Mouse (Mus musculus): Measurements from ENCODE around the gene Nmnat3.

The Nmnat3 gene

DNA sequence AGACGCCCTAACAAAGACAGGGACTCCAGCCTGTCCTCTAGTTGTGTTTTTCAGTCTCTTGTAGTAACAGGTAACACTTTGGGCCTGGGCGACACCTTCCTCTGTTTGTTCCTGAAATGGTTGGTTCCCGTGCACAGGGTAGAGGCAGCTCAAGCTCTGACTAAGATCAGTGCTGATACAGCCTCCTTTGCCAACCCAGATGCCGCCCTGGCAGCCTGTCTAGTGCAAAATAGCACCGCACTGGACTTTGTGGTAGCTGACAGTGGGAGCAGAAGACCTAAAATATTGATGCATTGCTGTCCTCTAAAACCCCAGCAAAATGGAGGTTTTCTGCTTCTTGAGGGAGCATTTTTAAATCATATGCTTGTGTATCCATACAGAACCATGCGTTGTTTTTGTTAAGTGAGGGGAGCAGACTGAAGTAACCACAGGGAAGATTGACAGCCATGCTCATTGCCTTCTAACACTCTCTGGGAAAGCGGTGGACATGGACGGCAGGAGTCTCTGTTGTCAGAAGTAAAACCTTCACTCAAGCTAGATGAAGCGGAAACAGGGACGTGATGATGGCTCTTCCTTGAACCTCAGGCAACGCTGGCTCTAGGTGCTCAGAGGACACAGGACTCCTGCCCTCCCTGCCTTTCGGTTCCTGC lies 24.2 kb downstream of the Nmnat3 start:
- DNase-seq (ENCODE audit: low read depth): no peak

DNA sequence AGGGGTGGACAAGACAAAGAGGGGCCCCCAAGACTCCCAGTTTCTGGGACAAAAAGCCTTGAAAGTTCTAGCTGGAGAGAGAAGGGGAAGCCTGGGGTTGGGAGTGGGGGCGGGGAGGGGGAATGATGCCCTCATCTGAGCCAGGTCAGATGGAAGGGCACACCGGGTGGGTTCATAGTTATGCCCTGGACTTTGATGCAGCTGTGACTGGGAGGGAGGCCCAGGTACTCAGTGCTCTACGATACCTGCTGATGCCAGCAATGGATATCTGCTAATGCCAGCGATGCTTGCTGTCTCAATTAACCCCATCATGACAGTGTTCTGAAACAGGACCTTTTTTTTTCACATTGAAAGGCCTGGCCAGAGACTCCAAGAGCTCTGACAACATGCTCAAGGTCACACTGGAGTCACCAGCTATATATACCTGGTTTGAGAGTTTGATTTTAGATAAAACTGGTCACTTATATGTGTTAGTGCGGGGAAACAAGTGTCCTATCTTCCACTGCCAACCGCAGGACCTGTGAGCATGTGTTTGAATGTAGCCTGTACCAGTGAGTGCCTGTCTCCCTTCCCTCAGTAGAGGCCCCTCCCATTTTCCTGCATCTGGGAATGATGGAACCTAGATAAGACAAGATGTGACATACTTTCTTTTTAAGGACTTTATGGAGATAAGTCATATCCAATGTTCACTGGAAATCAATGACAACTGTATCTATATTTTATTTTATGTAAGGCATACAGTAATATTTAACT lies 25.6 kb downstream of the Nmnat3 start:
- no peak for DNase-seq (ENCODE audit: low read depth)

GRCm38 (mm10) chr9:98313587-98313986 lies 26.4 kb downstream of the Nmnat3 start:
- DNase-seq (ENCODE audit: low read depth): peak; percentile 75

DNA sequence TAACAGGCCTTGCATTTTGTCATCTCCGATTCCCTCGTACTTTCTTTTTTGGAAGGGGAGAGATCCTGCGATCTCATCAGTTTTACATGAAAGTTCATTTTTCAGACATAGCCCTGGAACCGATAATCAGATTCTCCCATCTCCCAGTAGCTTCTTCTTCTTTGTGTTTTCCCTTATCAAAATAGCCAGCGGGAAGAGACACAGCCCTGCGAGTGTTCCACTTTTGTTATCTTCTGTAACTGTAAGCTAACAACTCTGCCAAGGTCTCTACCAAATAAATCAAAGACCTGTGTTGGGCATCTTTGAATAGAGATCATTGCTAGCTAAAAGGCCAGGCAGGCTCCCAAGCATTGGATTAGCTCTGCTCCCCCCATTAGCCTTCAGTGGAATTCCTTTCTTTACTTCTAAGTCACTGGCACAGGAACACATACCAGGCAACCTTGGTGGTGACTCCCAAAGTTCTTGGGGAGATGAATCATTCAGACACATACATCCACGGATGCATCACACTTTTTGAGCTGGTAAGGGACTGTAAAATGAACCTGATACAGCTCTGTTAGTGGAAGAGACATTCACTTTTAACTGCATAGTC lies 26.9 kb downstream of the Nmnat3 start:
- peak; percentile 49 for DNase-seq (ENCODE audit: low read depth)

DNA sequence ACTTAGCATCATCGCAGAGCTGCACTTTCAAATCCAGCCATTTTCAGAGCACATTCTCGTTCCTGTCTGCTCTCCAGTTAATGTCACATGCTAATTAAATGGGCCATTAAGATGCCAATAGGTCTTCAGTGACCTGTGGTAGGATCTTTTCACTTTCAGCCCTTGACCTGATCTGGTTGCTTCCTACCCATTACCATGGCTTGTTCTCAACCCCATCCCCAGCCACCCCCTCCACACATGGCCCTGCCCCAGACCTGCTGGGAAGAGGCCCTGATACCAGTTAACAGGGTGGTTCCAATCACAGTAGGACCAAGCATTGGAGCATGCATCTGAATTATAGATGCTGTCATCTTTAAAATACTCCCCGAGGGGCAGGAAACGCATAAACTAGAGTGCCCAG lies 30.7 kb downstream of the Nmnat3 start:
- DNase-seq (ENCODE audit: low read depth): no peak

DNA sequence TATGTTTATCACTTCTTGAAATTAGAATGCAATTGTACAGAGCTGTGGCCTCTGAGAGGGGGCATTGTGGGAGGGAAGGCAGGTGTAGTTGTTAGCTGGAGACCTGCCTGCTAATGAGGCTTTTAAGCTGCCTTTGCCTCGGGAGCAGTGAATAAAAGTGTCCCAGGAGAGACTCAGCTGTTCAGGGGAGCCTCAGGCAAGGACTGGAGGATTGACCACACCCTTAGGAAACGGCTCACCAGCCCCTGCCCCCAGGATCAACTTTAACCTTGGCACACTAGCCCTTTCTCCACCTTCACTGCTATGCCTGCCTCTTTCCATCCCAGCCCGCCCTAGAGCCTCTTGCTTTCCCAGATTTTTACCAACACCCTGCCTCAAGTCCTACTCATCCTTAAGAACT lies 31.6 kb downstream of the Nmnat3 start:
- no peak for DNase-seq (ENCODE audit: low read depth)

GRCm38 (mm10) chr9:98320785-98321184 lies 33.5 kb downstream of the Nmnat3 start:
- no peak for DNase-seq (ENCODE audit: low read depth)

GRCm38 (mm10) chr9:98326088-98326487 lies 38.9 kb downstream of the Nmnat3 start:
- no peak for DNase-seq (ENCODE audit: low read depth)

- no peak for DNase-seq (ENCODE audit: low read depth)
Observed at GRCm38 (mm10) chr9:98328415-98329176, 41.4 kb downstream of the Nmnat3 start.

DNA sequence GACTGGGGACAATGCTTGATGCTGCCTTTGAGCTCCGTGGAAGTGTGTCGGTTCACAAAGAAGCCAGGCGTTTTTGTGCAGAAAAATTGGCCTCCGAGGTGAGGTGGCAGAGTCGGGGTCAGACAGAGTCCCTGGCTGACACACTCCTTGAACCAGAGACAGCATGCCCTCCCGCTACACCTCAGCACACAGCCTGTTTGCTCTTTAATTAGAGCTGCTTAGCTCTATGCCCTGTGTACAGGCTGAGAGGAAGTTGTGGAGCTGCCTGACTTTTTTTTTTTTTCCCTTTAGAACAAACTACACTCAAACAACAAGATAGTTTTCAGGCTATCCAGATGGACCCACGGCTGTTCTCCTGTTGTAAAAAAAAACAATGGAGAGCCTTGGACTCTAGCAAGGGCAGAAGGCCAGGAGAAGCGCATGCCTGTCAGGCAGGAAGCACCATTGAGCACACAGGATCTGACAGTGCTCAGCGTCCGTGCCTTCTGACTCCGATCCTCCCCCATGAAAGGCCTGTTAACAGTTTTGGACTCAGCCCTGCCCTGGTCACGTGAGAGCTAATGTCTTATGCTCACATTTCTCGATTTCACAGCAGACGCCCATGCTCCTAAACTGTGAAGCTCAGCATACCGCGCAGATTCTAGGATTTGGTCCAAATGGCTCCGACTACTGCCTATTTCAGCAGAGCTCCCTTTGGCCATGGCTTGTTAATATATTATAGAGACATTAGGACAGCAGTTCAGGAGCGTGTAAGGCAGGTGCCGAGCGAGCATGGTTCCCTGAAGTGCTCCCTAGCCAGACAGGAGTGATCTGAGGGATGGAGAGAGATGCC lies 42.3 kb downstream of the Nmnat3 start:
- no peak for DNase-seq (ENCODE audit: low read depth)

- DNase-seq (ENCODE audit: low read depth): no peak
Observed at GRCm38 (mm10) chr9:98333219-98333754, 46.1 kb downstream of the Nmnat3 start.

DNA sequence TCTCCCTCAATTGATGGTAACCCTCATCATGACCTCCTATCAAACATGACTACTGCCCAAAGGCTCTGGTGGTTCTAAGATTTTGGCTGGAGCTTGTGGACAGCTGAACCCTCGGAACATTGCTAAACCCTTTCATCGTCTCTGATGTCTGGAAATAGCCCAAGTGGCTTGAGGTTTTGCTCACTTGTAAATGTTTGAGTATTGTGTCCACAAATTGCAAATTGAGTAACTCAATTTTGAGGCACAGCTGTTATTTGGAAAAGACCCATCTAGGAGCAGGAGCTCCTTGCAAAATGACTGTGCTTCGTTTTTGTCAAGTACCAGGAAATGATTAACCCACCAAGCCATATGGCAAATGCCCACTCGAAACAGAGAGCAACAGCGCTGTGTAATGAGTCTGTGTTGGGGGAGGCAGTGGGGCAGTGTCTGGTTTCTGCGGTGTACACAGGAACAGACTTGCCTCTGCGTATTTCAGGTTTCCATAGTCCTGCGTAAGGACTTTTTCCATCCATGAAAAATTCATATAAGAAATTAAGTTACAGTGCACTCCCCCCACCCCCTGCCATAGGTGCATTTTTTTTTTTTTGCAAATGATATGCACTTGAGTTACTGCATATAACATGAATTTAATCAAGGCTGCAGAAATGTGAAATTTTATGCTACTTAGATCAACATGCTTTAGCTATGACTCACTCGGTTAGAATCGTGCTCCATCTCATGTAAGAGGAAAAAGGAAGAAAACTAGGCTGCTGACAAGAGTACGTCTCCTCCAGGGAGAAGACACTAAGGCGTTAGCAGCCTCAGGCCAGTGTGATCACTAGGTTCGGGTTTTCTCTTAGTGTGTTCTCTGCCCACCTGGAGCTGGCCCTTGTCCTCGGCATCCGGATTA lies 50.9 kb downstream of the Nmnat3 start:
- DNase-seq (ENCODE audit: low read depth): no peak

- no peak for DNase-seq (ENCODE audit: low read depth)
Observed at GRCm38 (mm10) chr9:98339971-98340370, 52.7 kb downstream of the Nmnat3 start.

DNA sequence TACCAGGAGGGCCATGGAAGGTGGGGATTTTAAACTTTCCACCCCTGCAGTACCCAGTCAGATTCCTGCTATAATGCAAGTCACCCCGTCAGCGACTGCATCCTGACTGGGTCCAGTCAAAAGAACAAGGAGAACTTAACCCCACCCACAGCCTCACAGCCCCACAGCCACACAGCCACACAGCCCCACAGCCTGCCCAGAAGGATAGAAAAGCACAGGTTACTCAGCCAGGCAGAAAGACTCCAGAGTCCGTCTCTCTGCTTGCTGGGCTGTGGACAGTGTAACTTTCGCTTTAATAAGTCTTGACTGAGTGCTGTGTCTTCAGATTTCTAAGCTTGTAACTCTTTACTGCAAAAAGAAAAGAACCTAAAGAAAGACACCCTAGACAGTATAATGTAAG lies 53.2 kb downstream of the Nmnat3 start:
- no peak for DNase-seq (ENCODE audit: low read depth)

DNA sequence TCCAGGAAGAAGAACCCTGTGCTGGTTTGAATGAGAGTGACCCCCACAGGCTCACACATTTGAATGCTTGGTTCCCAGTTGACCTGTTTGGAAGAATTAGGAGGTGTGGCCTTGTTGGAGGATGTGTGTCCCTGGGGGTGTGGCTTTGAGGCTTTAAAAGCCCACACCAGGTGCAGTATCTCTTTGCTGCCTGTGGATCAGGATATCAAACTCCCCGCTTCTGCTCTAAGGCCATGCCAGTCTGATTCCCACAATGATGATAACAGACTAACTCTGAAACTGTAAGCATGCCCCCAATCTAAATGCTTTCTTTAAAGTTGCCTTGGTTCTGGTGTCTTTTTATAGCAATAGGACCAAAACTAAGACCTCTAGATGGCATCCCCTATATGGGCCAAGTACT lies 58.6 kb downstream of the Nmnat3 start:
- DNase-seq (ENCODE audit: low read depth): no peak

DNA sequence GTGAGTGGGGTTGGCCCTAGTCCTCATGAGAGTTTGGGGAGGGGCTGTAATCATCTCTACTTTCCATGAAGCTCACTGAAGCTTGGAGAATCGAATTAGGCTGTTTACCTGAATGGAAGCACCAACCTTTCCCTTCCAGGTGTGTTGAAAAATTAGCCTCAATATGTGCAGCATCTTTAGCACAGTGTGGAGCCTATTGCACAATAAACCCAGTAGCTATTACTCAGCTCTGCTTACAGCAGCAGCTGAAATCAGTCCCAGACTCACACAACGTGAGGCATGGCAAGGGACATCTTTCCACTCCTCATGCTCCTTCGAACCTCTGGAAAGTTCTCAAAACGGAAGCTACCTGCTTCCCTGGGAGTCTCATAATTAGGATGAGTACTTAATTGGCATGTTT lies 59.0 kb downstream of the Nmnat3 start:
- DNase-seq (ENCODE audit: low read depth): no peak

- DNase-seq (ENCODE audit: low read depth): no peak
Observed at GRCm38 (mm10) chr9:98347021-98347420, 59.8 kb downstream of the Nmnat3 start.

GRCm38 (mm10) chr9:98350318-98351144 lies 63.3 kb downstream of the Nmnat3 start:
- no peak for DNase-seq (ENCODE audit: low read depth)

- DNase-seq (ENCODE audit: low read depth): no peak
Observed at GRCm38 (mm10) chr9:98352332-98352731, 65.1 kb downstream of the Nmnat3 start.

DNA sequence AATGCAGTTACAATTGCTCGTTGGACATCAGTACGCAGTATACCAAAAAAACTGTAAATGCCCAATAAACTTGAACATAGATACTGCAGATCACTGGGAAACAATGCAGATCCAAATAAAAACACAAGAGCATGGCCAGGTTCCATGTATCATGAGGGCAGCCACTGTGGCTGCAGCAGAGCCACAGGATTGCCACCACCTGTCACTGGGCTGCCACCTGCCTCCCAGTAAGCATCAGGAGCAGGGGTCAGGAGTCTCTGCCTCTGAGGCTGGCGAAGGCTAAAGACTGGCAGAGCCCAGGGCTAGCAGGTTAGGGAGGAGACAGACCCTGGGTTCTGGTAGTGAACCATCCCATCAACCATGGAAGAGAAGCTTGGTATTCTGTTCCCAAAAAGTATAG lies 67.7 kb downstream of the Nmnat3 start:
- no peak for DNase-seq (ENCODE audit: low read depth)

All from c-Kit-positive CD71-positive TER-119-negative erythroid progenitor cells, embryonic 14.5 days (primary cell).